Mouse (Mus musculus): ENCODE results near the gene Mrpl28.
"Not testable (repeated sequence)": the region's sequence is repeated elsewhere in the genome, so short reads cannot be mapped to it uniquely, and the experiment has no call there.

The Mrpl28 gene

GRCm38 (mm10) chr17:26123267-26123684, at the start of gene Mrpl28:
TSS of gene Mrpl28 (plus strand) at chr17:26123500.
- peak; percentile 94 for DNase-seq (ENCODE audit: low read depth, low spot score)

DNA sequence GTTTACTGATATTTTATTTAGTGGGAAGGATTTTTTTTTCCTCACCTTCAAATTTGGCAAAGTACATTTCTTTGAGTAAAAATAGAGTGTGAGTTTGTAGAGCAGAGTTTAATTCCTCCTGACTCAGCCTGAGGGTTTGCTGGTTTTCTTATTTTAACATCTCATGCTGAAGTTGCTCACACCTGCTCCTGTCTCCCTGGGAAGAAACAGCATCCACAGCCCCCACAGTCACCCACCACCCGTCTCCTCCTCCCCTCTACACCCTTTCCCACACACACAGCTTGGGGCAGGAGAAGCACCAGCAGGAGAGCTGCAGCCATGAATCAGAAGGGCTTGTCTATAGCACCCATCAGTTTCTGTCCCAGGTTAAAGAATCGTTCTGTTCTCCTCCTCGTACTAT, 48.1 kb upstream of the Mrpl28 start:
- no peak for DNase-seq (ENCODE audit: low read depth, low spot score)

DNA sequence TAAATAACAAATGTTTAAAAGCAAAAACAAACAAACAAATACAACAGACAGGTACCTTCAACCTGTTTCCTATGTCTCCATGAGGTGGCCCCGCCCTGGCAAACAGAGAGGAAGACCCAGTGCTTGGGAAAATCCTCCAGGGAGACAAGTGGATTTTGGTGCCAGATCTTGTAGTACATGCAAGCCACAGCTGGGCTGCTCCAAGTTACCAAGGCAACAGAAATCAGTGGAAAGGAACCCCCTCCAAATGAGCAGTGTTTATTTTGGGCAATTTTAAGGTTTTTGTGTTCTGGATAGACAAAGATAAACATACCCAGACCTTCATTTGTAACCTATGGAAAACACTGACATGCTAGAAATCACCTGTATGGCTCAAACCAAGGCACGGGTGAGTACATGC, 44.4 kb upstream of the Mrpl28 start:
- no peak for DNase-seq (ENCODE audit: low read depth, low spot score)

DNA sequence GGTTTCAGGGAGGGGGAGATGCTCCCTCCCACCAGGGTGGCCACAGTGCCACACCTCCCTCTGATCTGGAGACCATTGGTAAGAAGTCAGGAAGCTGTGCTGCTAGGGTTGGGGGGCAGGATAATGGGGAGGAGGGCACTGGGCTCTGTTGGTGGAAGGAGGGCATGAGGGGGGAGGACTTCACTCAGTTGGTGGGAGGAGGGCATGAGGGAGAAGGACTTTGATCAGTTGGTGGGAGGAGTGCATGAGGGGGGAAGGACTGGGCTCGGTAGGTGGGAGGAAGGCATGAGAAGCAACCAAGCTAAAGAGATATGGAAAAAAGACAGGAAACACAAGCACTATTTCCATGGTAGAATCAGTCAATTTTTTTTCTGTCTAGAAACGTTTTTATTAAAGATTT, 42.4 kb upstream of the Mrpl28 start:
- no peak for DNase-seq (ENCODE audit: low read depth, low spot score)

DNA sequence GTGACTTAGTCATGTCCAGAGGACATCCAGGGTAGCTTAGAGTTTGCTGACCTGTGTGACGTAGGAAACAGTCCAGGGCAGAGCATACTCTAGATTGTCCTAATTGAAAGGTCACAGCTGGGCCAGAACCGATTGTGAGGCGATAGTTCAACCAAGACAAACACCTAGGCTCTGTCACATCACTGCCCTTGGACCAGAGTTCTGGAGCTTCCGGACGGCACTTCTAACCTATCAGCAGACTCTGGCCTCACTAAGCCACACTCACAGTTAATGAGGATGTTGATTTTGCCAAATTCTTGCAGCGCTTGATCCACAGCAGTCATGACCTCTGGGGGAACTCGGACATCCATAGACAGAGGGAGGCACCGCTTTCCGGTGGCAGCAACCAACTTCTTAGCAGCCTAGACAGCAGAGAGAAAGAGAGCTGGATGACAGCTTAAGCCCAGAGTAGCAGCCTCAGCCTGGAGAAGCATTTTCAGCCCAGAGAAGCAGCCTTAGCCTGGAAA, 36.2 kb upstream of the Mrpl28 start:
- DNase-seq (ENCODE audit: low read depth, low spot score) = no peak

DNA sequence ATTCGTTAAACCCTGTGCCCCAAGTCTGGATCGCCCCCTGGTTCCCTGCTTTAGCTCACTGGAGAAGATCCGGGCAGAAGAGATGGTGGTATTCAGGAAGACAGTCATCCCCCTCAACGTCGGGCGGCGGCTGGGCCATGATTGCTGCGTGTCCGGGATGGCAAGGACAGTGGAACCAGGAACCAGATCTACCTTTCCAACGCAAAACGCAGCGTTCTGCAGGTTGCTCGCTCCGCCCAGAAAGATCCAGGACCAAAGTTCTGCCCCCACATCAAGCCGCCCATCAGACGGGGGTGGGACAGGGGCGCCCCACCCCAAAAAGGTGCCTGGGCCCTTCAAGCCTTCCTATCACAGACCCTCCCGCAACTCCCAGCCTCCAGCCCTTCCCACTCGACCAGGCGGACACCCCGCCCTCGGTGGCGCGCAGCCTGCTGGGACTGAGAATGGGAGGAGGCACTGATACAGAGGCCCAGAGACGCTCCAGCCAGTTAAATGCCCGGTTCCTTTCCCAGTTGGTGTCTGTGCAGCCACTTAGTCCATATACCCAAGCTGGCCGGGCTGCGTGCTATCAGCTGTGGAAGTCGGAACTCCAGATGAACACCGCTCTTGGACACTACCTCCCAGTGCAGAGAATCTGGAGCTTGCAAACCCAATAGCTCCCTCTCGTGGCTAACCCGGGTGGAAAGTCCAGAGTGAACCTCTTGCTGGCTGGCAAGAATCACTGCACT, 33.2 kb upstream of the Mrpl28 start, which contains the start of gene Decr2:
Decr2 (minus strand) TSS at position 433 of the 728 bp plus-strand sequence.
- peak; percentile 84 for DNase-seq (ENCODE audit: low read depth, low spot score)

- DNase-seq (ENCODE audit: low read depth, low spot score) = no peak
Observed at GRCm38 (mm10) chr17:26094531-26095110, 28.7 kb upstream of the Mrpl28 start.

- no peak for DNase-seq (ENCODE audit: low read depth, low spot score)
Observed at GRCm38 (mm10) chr17:26095121-26095740, 28.1 kb upstream of the Mrpl28 start, which contains the start of gene Nme4. TSS of gene Nme4 (minus strand) at chr17:26095602.

DNA sequence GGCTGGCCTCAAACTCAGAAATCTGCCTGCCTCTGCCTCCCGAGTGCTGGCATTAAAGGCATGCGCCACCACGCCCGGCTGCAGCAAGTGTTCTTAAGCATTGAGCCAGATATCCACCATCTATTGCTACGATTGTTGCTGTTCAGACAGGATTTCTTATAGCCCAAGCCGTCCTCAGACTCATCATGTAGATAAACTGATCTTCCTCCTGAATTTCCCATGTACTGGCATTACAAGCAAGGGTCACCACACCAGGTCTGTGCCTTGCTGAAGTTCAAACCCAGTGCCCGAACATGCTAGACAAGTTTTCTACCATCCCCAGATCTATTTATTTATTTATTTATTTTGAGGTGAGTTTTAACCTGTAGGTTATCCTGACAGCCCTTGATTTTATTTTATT, 24.8 kb upstream of the Mrpl28 start:
- DNase-seq (ENCODE audit: low read depth, low spot score) = no peak

- DNase-seq (ENCODE audit: low read depth, low spot score) = not testable (repeated sequence)
Observed at GRCm38 (mm10) chr17:26099316-26099715, 24.0 kb upstream of the Mrpl28 start.

- no peak for DNase-seq (ENCODE audit: low read depth, low spot score)
Observed at GRCm38 (mm10) chr17:26100166-26100565, 23.1 kb upstream of the Mrpl28 start.

- no peak for DNase-seq (ENCODE audit: low read depth, low spot score)
Observed at GRCm38 (mm10) chr17:26101478-26101877, 21.8 kb upstream of the Mrpl28 start.

GRCm38 (mm10) chr17:26105619-26106018, 17.7 kb upstream of the Mrpl28 start:
- DNase-seq (ENCODE audit: low read depth, low spot score) = no peak

GRCm38 (mm10) chr17:26110156-26110555, 13.1 kb upstream of the Mrpl28 start:
- no peak for DNase-seq (ENCODE audit: low read depth, low spot score)

- DNase-seq (ENCODE audit: low read depth, low spot score) = no peak
Observed at GRCm38 (mm10) chr17:26111024-26111423, 12.3 kb upstream of the Mrpl28 start.

- no peak for DNase-seq (ENCODE audit: low read depth, low spot score)
Observed at GRCm38 (mm10) chr17:26111722-26112121, 11.6 kb upstream of the Mrpl28 start.

DNA sequence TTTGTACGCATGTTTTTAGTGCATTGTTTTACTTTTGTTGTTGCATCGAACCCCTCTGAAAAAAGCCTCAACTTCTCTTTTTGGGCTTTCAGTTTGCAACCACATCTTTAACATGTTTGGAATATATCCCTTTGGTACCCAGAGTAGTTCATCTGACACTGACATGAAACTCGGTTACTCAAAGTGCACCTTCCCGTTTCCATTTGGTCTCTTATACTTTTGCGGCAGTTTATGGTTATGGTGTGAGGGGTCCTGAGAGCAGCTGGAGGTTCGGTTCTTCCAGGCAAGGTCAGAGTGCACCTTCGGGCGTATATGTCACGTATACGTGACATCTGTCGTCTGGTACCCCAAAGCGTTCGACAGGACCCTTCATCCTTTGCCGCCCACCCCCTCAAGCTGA, 10.5 kb upstream of the Mrpl28 start:
- no peak for DNase-seq (ENCODE audit: low read depth, low spot score)

- DNase-seq (ENCODE audit: low read depth, low spot score) = no peak
Observed at GRCm38 (mm10) chr17:26113181-26113948, 9.9 kb upstream of the Mrpl28 start, which contains the start of gene Tmem8. TSS of gene Tmem8 (plus strand) at chr17:26113299.

DNA sequence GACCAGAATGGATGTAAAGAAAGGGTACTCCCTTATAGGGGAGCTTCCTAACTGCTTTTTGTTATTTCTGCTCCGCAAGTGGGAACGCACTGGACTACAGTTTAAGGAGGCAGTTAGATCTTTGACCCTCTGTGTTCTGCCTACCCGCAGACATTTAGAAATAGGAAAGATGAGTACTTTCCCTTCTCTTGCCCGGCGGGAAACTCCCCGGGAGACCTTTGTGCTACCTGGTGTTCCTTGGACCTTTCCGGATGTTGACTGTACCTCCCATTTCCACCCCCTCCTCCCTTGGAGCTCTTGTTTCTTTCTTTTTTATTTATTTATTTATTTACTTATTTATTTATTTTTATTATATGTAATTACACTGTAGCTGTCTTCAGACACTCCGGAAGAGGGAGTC, 9.2 kb upstream of the Mrpl28 start:
- DNase-seq (ENCODE audit: low read depth, low spot score) = no peak

GRCm38 (mm10) chr17:26114461-26114860, 8.8 kb upstream of the Mrpl28 start:
- not testable (repeated sequence) for DNase-seq (ENCODE audit: low read depth, low spot score)

DNA sequence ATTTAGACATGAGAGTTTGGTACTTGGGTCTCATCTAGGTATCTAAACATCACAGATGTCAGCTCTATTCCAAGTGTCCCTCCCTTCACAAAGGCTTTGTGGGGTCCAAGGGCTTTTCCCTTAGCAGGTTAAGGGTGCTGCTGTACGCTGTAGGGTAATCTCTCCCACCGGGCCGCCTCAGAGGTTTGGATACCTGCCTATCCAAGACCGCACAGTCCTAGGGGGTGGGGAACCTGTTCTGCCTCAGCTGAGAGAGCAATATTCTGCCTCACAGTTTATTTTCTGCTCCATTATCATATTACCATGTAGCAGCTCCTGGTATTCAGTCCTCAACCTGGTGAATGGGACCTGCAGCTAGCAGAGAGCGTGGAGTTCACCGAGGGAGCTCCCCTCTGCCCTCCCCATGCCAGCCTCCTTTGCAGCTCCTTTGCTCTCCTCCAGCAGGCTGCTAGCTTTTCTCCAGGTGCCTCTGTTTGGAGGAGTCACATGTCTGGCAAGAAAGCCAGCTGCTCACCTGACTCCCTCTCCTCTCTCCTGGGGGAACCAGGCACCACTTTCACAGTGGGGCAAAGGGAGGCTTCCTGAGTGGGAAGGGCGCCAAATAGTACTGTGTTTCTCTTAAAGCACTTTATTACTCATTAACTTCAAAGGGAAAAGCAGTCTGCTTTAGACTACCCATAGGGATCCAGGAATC, 7.9 kb upstream of the Mrpl28 start:
- no peak for DNase-seq (ENCODE audit: low read depth, low spot score)

All from WW6 (cell line).